Mouse (Mus musculus): ENCODE results near the gene Mcm2. TPM values are rescaled to one million over a fixed set of nuclear protein-coding genes. Genes with fewer than 3 reads are reported as not detected.

Mcm2 gene
- total RNA-seq, 2 experiments from 2014 or later: 5.5 to 6.6 TPM

DNA sequence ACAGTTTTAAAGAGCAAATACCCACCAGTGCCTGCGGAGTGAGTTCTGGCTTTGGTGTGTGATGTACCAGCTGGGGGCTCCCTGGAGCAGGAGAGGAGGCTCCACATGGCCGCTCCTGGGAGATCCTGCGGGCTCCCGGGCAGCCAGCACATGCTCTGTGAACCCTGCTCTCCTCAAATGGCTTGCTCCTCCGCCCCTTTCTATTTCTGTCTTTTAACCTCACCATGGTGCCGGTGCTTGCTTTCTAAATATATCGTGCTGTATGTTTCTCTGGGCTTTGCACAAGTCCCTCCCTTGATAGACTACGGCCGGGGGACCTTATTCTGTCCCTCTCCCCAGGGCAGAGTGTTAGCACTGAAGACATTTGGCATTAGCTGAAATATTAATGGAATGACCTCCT is 41.3 kb downstream of the Mcm2 start:
- peak in 1 of 2 experiments; percentile 40 for DNase-seq (ENCODE audit: extremely low spot score in 1 of 2, low spot score in 1 of 2)

DNA sequence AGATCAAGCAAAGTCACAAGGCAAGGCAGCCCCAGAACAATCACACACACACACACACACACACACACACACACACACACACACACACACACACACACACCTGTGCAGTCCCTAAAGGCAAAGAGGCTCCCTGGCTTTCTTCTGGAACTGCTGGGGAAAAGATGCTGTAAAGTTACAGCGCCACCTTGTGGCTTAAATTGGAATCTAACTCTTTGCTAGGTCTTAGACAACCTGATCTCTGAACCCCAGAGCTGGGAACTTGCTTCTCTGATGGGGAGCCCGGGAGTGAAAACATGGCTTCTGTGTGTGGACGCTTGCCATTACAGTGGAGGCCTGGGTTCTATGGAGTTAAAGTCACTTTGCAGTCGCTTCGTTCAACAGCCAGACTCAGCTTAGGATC is 42.9 kb downstream of the Mcm2 start:
- peak in 1 of 2 experiments; percentile 73 for DNase-seq (ENCODE audit: extremely low spot score in 1 of 2, low spot score in 1 of 2)

DNA sequence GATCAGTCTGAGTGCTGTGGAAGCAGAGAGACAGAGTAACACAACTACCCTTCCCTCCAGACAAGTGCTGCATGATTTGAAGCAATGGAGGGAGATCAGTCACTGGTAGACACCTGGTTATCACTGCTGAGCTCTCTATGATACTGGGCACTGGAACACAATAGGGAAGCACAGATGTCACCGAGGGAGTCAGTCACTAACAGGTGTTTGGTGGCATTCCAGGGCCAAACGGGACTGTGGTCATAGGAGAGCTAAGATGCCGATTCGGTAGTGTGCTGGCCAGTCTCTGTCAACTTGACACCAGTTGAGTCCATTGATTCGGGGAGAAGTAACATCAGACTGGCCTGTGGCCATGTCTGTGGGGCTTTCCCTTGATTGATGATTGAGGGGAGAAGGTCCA is 44.1 kb downstream of the Mcm2 start:
- no peak for DNase-seq (ENCODE audit: extremely low spot score in 1 of 2, low spot score in 1 of 2)

DNA sequence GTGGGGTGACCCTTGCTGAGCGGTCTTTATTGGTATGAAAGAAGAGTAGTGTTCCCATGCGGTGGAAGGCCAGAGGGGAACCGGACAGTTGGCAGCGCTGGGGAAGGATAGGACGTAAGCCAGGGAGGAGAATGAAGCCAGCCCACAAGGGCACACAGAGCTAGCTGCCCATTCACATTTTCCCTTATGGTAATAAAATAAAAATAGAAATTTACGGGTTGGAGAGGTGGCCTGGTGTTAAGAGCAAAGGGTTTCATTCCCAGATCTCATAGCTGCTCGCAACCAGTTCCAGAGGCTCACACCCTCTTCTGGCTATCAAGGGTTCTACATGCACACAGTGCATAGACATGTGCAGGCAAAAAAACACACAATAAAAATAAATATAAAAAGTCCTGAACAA is 48.5 kb downstream of the Mcm2 start:
- DNase-seq (ENCODE audit: extremely low spot score in 1 of 2, low spot score in 1 of 2): no peak

DNA sequence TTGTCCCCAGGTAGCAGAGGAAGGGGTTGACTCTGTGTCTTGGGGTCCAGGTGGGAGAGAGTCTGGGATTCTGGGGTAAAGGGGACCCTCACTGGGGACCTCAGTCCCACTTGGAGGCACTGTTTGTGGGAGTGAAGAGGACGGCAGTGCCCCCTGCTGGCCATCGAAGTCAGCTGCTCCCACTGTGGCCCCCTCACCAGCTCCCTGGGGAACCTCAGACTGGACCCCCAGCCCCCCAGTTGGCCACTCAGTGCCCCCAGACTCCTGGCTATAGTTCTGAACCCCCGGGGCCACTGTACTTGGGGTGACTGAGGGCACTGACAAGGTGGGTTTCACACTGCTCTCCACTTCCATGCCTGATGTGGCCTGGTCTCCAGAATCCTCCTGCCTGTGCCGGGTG is 49.3 kb downstream of the Mcm2 start:
- DNase-seq (ENCODE audit: extremely low spot score in 1 of 2, low spot score in 1 of 2): no peak

DNA sequence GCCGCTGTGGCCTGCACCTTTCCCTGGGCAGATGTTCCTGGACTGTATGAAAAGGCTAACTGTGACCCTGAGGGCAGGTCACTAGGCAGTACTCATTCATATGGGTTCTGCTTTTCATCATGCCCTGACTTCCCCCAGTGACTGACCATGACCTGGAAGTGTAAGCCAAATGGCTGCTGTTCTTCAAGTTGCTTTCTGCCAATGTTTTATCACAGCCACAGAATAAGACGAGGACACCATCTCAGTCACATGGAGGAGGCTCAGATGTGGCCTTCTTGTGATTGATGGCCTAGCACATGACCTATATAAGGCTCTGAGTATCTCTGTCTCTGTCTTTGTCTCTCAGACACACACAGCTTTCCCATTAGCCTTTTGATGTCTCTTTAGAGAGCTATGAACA is 51.0 kb downstream of the Mcm2 start:
- DNase-seq (ENCODE audit: extremely low spot score in 1 of 2, low spot score in 1 of 2): no peak

DNA sequence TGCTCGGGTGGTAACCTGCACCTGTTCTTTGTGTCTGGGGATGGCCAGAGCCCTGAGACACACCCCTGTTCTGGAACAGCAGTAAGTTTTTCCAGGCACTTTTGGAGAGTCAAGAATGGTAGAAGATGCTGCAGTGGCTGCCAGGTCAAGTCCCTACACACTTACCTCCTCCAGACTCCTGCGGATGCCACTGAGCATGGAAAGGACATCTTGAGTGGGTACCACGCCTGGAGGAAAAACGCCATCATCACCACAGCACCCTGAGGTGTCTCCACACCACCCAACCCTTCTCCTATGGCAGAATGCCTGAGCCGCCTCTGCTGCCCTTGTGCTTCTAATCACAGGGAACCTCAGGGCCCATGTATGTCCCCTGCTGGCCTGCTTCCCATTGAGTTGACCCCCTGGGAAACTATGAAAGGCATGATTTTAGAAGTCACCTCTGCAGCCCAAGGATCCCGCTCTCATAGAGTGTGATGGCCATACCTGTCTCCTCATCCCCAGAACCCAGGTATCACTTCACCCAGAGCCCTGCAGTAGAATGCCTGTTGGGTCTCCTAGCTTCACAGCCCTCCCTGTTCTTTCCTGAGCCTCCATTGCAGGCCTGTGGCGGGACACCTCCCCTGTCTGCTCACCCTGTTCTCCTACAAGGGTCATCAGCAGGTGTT is 53.5 kb downstream of the Mcm2 start:
- DNase-seq (ENCODE audit: extremely low spot score in 1 of 2, low spot score in 1 of 2): no peak

DNA sequence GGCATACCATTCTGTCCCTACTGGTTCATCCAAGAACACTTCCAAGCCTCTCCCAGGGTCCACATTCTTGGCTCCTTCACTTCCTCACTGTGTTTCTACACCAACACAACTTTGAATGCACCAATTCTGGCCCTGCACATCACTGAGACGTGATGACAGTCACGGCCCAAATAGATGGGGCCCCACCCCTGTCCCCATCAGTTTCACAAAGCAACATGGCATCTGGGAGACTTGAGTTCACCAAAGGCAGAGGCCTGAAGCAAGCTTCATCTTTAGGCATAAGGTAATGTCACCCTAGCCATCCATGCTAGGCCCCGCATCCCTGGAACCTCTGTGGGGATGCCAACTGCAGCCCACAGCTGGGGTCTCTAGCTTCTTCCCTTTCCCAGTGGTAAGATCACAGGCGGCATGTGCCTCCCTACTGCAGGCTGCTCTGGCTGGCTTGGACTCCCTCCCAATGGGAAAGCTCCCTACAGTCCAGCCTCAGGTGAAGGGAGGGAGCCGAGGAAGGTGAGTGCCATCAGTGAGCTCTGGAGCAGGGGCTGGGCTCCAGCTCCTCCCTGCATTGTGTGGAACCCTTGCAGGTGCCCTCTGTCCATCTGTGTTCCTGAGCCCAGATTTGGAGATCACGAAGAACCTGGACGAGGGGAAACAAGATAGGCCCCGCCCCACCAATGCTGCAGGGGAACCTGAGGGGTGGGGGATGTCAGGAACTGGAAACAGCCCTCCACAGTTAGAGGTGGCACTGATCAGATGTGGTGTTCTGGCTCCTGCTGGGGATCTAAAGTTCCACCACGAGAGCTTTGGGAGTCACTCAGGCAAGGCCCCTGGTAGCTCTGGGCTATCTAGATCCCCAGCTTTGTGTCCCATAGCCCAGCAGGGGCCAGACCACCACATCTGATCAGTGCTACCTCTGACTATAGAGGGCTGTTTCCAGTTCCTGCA is 54.5 kb downstream of the Mcm2 start:
- DNase-seq (ENCODE audit: extremely low spot score in 1 of 2, low spot score in 1 of 2): no peak

DNA sequence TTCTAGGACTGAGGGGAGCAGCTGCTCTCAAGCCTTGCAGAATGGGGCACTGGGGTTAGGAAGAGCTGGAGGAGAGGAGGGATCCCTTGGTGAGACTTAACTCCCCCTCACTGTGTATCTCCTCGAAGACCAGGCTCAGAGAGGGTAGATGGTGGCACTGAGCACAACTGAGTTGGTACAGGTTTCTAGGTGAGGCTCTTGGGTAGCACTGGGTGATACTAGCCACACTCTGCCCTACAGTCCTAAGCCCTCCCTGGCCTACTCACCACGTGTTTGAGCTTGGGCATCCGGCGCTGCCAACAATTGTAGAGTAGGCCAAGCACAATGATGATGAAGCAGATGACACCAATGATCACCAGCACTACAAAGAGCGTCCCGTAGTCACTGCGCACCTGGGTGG is 55.3 kb downstream of the Mcm2 start:
- no peak for DNase-seq (ENCODE audit: extremely low spot score in 1 of 2, low spot score in 1 of 2)

DNA sequence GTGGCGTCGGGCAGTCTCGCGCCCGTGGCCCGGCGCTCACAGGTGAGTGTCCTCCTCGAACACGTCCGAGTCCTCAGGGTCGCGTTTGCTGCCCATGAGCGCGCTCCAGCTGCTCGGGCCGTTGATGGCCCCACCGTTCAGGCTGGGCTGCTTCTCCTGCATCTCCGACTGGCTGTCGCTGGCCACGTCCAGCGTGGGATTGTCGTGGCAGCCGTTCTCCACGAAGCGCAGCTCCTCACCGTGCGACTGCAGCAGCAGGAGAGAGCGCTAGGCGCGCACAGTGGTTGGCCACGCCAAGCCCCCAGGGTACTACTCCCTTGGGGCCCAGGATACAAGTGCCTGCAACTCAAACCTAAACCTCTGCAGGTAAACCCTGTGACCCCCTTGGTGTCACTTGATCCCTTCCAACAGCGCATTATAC is 55.8 kb downstream of the Mcm2 start:
- no peak for DNase-seq (ENCODE audit: extremely low spot score in 1 of 2, low spot score in 1 of 2)

DNA sequence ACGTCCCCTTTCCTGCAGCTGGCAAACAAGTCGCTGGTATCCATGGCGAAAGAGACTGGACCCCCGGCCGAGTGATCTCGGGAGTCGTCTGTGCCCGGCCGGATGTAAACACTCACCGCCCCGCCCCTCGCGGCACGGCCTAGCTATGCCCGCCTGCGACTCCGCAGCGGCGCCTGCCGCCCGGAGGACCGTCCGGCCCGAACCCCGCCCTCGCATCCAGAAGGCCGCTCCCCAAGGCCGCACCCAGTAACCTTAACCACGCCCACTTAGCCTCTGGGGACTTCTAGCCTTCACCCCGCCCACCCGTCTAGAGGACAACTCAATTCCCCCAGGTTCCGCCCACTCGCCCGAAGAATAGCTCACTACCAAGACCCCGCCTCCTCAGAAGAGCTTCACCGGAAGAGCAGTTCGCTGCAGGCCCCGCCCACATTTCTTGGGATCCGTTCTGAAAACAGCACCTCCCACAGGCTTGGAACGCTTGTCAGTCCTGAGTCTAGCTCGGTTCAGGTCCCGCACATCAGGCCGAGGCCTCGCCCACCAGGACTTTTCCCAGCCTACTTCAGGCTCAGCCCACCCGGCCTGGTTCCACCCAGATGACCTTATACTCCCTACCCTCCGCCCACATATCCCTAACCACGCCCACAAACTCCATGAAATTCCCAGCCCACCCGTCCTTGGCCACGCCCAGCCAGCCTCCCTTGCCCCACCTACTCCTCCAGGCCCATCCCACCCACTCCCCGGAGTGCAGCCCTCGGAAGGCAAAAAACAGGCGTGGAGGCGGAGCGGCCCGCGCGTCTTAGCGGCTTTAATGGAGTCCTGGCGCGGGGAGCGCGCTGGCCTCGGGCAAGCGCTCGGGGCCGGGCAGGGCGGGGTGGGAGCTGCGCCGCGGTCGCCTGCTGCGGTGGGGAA is 56.5 kb downstream of the Mcm2 start, which contains the start of gene Abtb1:
Abtb1 (minus strand) TSS at position 204 of the 909 bp plus-strand sequence.
- peak; percentile 89 to 93 for DNase-seq (ENCODE audit: extremely low spot score in 1 of 2, low spot score in 1 of 2)

DNA sequence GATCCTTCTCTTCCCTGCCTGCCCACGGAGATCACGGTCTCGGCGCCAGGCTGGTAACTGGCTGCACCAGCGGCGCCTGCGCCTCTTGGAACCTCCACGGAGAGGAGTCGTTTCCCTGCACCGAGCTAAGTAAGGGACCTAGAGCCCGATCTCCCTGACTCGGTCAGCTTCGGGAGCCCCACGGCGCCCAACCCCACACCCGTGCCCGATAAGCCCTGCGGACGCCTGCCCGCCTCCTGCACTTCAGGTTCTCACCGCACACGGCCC is 57.1 kb downstream of the Mcm2 start:
- no peak for DNase-seq (ENCODE audit: extremely low spot score in 1 of 2, low spot score in 1 of 2)

DNA sequence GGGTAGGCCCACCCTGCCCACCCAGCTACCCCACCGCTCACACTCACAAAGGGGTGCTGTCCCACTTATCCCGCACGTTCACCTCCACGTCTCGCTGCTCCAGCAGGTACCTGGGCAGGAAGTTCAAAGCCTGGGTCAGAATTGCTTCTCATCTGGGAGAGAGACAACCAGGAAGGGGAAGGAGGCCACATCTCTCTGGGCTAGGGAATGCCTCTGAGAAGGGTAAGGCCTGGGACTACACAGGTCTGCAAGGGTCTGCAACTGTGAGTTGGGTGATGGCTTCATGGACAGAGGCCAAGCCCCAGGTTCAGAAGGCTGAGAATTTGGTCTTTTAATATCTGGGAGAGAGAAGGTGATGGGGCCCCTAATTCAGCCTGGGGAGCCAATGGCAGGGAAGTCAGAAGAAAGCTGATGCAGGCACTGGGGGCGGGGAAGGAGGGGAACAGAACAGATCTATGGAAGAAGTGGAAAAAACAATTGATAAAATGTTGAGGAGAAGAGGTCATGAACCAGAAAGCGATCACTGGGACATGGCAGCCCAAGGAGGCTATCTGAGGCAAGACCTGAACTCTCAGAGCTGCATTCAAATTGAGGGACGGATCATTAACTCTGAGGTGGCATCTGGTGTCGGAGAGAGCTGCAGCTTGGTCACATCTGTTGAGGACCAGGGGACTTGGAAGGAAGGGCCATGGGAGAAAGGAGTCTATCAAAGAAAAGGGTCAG is 57.6 kb downstream of the Mcm2 start:
- DNase-seq (ENCODE audit: extremely low spot score in 1 of 2, low spot score in 1 of 2): no peak

DNA sequence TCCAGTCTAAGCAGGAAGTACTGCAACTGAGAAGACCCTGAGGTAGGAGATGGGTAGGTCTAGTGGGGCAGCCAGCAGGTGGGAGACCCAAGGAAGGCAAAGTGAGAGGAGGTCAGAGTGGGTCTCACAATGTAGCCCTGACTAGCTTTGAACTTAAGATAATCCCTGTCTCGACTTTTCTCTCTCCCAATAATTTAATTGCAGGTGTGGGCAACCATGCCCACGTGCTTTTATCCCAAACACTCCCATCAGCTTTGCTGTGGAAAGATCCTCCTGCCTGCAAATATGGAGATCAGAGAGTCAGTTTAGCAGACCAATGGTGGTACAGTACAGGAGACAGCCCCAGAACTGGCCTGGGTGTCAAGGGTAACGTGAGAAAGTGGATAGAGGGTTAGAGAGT is 58.4 kb downstream of the Mcm2 start:
- DNase-seq (ENCODE audit: extremely low spot score in 1 of 2, low spot score in 1 of 2): no peak

DNA sequence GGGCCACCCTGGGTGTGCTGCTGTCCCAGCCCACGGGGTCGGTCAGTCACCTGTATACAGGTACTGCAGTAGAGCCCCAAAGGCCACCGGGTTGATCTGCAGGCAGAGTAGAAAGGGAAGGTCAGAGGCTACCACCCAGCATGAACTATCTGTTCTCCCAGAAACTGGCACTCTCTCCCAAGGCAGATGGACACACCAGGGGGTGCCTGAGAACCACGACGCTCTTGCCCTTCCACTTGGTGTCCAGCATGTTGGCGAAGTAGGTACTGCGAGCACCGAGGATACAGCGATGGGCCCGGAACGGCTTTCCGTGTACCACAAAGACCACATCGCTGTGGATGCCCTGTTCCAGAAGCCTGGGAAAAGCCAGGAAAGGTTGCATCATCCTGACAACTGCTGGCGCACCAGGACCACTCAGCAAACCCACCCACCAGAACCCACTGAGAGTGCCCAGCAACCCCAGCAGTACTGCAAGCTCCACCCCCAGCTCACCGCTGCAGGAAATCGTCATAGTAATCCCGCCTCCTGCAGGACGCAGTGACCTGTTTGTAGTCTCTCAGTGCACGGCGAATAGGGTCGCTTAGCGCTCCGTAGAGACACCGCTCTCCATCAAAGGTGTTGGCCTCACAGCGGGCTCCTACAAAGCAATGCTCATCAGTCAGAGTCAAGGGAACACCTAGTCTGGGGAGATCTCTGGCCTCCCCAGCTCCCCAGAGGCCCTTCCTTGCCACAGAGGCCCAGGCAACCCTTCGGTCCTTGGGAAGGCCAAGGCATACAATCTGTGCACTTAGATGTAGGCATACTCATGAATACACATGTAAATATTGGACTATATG is 59.2 kb downstream of the Mcm2 start:
- DNase-seq (ENCODE audit: extremely low spot score in 1 of 2, low spot score in 1 of 2): no peak

DNA sequence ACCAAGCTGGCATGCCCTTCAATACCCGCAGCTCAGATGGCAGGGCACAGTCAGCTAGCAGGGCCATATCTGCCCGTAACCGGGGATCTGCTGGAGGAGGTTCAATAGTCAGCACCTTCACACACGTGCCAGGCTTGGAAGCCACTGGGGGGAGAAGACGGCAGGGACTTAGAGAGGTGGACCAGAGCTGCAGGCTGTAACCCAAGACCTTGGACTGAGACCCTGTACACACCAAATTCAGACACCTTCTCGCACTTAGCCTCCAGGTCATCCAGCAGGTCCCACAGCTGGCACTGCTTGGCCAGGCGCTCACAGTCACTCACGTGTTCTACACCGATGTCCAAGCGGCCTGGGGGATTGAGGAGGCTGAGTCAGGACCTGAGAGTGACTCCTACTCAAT is 60.0 kb downstream of the Mcm2 start:
- no peak for DNase-seq (ENCODE audit: extremely low spot score in 1 of 2, low spot score in 1 of 2)

DNA sequence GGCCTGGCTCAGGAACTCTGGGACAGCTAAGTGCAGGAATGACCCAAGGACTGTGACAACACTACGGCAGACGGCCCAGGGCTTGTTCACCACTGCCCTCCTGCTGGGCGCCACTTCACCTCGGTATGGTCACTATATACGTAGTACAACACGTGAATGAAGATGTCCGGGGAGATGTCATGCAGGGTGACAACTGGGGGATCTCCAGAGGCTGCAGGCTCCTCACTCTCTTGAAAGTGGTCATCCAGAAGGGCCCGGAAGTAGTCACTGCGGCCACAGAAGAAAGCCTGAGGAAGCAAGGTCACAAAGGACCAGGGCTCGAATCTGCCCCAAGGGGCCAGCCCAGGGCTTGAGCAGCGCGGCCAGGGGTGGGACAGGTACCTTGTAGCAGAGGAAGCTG is 60.6 kb downstream of the Mcm2 start:
- DNase-seq (ENCODE audit: extremely low spot score in 1 of 2, low spot score in 1 of 2): no peak

DNA sequence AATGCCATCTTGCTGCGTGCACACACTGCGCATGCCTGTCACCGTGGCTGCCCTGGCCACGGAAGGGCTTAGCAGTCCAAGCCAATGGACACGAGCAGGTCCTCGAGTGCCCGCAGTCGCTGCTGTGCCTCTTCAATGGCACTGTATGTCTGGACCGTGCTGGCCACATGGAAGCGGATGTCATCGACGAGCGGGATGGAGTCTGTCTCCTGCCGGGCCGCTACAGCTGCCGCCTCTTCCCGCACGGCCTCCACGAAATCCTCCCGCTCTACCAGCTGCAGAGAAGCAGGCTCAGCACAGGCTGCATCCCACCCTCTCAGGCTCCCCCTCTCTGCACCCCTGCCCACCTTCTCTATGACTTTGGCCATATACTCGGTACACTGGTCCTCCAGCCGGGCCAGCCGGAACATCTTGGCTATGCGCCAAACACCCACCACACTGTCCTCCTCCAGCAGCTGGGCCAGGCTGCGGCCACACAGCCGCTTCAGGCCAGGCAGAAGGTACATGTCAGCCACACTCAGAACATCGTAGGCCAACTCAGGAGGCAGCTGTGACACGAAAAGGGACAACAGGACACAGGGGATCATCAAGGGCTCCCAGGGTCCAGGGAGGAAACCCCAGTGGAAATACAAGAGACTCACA is 62.3 kb downstream of the Mcm2 start:
- DNase-seq (ENCODE audit: extremely low spot score in 1 of 2, low spot score in 1 of 2): no peak

DNA sequence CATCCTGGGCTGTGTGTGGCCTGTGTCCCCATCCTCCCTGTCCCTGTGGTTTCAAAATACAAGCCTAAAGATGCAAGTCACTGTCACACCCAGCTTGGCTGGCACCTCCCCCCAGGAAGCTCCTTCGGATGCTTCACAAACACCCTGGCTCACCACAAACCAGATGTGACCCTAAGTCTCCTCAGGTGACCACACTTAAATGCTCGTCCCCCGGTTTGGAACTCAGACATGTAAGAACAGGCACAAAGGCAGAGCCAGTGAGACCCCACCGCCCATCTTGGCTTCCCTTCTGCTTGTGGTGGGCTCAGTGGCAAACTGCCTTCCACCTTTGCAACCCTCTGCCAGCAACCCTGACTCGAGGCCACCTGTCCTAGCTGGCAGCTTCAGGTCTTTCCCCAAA is 63.5 kb downstream of the Mcm2 start:
- DNase-seq (ENCODE audit: extremely low spot score in 1 of 2, low spot score in 1 of 2): no peak

Data from layer of hippocampus, postnatal 25 days (tissue).